Mouse (Mus musculus) heart, postnatal 25 days (tissue): Measurements from ENCODE around the gene Plekhg2. TPM values are rescaled to one million over a fixed set of nuclear protein-coding genes. Genes with fewer than 3 reads are reported as not detected.

Source experiments
- DNase-seq: peaks from one replicate; pipeline ENCODE4 v3.0.0; 2022; ENCODE audit warnings: low spot score
- intact Hi-C: fragments of 180-260 bp; cut with DNase I; formaldehyde crosslinking; loops from one replicate; pipeline ENCODE4 v1.15.1; 2025
- total RNA-seq, 2 experiments: library from RNA; stranded (reverse); gene quantifications; 2 replicates each; pipeline ENCODE4 v1.2.3; 2021

Gene Plekhg2
- total RNA-seq, 2 experiments from 2014 or later, result 13.1 to 20.4 TPM

- peak; percentile 79 for DNase-seq
- intact Hi-C loops, result loop anchor here (2.0 kb wide), 1 partner anchor 21 kb away; the partner anchor contains the start of gene Rps16
Observed at GRCm38 (mm10) chr7:28371514-28371989, 847 bp downstream of the Plekhg2 start.

- no peak for DNase-seq
- intact Hi-C loops, result loop anchor here (2.0 kb wide), 1 partner anchor 20 kb away; the partner anchor contains the start of gene Rps16
Observed at GRCm38 (mm10) chr7:28370977-28371513, 1.4 kb downstream of the Plekhg2 start.

GRCm38 (mm10) chr7:28370051-28370450 is 2.3 kb downstream of the Plekhg2 start:
- DNase-seq, result no peak
- intact Hi-C loops, result loop anchor here (2.0 kb wide), 1 partner anchor 19 kb away; the partner anchor contains the start of gene Rps16

- intact Hi-C loops, result no loop called here
- DNase-seq, result no peak
Observed at GRCm38 (mm10) chr7:28368276-28368920, 4.0 kb downstream of the Plekhg2 start.

GRCm38 (mm10) chr7:28367663-28368275 is 4.6 kb downstream of the Plekhg2 start:
- intact Hi-C loops, result no loop called here
- DNase-seq, result no peak

GRCm38 (mm10) chr7:28362441-28363060 is 9.8 kb downstream of the Plekhg2 start:
- intact Hi-C loops, result no loop called here
- no peak for DNase-seq

GRCm38 (mm10) chr7:28361647-28362341 is 10.6 kb downstream of the Plekhg2 start:
- DNase-seq, result no peak
- intact Hi-C loops, result no loop called here

GRCm38 (mm10) chr7:28360291-28360690 is 12.1 kb downstream of the Plekhg2 start:
- intact Hi-C loops, result no loop called here
- DNase-seq, result no peak

GRCm38 (mm10) chr7:28359854-28360253 is 12.5 kb downstream of the Plekhg2 start:
- no peak for DNase-seq

GRCm38 (mm10) chr7:28358431-28358830 is 14.0 kb downstream of the Plekhg2 start:
- intact Hi-C loops, result no loop called here

More at GRCm38 (mm10) chr7:28359854-28360253, 12.5 kb downstream of the Plekhg2 start:
- intact Hi-C loops, result no loop called here

GRCm38 (mm10) chr7:28357984-28358383 is 14.4 kb downstream of the Plekhg2 start:
- no peak for DNase-seq

More at GRCm38 (mm10) chr7:28358431-28358830, 14.0 kb downstream of the Plekhg2 start:
- DNase-seq, result no peak

GRCm38 (mm10) chr7:28356981-28357380 is 15.4 kb downstream of the Plekhg2 start:
- intact Hi-C loops, result no loop called here
- peak; percentile 69 for DNase-seq

More at GRCm38 (mm10) chr7:28357984-28358383, 14.4 kb downstream of the Plekhg2 start:
- intact Hi-C loops, result no loop called here

- no peak for DNase-seq
- intact Hi-C loops, result no loop called here
Observed at GRCm38 (mm10) chr7:28355221-28355620, 17.2 kb downstream of the Plekhg2 start.

- intact Hi-C loops, result loop anchor here (5.0 kb wide), 1 partner anchor 83 kb away; the partner anchor contains the start of gene Gmfg
- DNase-seq, result no peak
Observed at GRCm38 (mm10) chr7:28354596-28354995, 17.8 kb downstream of the Plekhg2 start.

GRCm38 (mm10) chr7:28354113-28354581 is 18.3 kb downstream of the Plekhg2 start:
- DNase-seq, result no peak
- intact Hi-C loops, result loop anchor here (5.0 kb wide), 1 partner anchor 83 kb away; the partner anchor contains the start of gene Gmfg

GRCm38 (mm10) chr7:28353267-28353666 is 19.1 kb downstream of the Plekhg2 start:
- intact Hi-C loops, result loop anchor here (5.0 kb wide), 1 partner anchor 84 kb away; the partner anchor contains the start of gene Gmfg
- DNase-seq, result no peak

GRCm38 (mm10) chr7:28351676-28352191 is 20.7 kb downstream of the Plekhg2 start:
- DNase-seq, result no peak
- intact Hi-C loops, result loop anchor here (2.0 to 5.0 kb wide), 2 partner anchors 19 to 86 kb away; partner anchors contain the start of gene Gmfg

- DNase-seq, result peak; percentile 96
- intact Hi-C loops, result loop anchor here (2.0 to 5.0 kb wide), 2 partner anchors 20 to 87 kb away; partner anchors contain the start of gene Gmfg
Observed at GRCm38 (mm10) chr7:28350155-28350883, 22.1 kb downstream of the Plekhg2 start, which contains the start of gene Rps16. TSS of gene Rps16 (plus strand) at chr7:28350652.
